Mouse (Mus musculus) spleen, adult 18-20 months (tissue): ENCODE results near the gene Setd2.

Source experiments
- DNase-seq, 2 experiments: peaks; one replicate each; pipeline ENCODE4 v3.0.0; 2022; ENCODE audit warnings: mixed read lengths in 2 of 2

The Setd2 gene

GRCm38 (mm10) chr9:110532538-110533291 lies at the start of gene Setd2:
Gene Setd2, plus strand, starts transcription at chr9:110532597.
- peak; percentile 61 to 72 for DNase-seq

GRCm38 (mm10) chr9:110488841-110489240 lies 43.6 kb upstream of the Setd2 start:
- no peak for DNase-seq

- DNase-seq, result peak; percentile 6 to 12
Measured at GRCm38 (mm10) chr9:110490913-110491312, 41.5 kb upstream of the Setd2 start.

DNA sequence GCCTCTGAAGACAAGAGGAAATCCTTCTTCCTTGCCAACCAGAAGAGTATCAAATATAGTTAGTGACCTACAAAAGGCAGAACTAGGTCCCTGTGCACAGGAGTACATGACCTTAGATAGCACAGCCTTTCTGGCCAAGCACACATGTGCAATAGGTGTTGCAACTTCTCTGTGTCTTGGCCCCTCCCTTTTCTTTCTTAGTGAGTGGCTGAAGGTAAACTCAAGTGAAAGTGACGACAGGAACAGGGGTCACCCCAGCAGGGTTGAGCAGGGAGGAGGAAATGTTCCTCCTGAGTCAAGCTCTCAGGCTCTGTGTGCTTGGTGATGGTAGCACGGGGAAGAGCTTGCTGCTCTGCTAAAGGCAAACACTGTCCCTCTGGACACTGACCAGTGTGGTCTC lies 6.7 kb upstream of the Setd2 start:
- DNase-seq, result no peak

DNA sequence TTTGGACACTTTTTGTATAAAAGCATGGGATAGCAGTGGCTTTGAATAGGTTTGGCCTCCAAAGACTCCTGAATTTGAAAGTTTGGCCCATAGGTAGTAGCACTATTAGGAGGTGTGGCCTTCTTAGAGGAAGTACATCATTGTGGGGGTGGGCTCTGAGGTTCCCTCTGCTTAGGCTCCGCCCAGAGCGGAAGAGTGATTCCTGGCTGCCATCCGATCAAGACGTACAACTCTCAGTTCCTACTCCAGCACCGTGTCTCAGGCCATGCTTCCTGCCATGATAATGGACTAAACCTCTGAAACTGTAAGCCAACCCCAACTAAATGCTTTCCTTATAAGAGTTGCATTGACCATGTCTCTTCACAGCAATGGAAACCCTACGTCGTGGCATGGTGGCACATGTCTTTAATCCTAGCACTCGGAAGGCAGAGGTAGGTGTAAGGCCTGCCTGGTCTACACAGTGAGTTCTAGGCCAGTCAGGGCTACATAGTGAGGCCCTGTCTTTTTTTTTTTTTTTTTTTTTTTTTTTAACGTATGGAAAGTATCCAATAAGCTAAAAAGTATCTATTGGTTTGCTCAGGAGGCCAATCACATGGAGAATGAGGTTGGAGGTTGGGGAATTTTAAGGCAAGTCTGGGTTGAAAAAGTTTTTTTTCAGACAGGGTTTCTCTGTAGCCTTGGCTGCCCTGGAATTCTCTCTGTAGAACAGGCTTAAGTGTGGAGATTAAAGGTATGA lies 3.2 kb upstream of the Setd2 start:
- no peak for DNase-seq

DNA sequence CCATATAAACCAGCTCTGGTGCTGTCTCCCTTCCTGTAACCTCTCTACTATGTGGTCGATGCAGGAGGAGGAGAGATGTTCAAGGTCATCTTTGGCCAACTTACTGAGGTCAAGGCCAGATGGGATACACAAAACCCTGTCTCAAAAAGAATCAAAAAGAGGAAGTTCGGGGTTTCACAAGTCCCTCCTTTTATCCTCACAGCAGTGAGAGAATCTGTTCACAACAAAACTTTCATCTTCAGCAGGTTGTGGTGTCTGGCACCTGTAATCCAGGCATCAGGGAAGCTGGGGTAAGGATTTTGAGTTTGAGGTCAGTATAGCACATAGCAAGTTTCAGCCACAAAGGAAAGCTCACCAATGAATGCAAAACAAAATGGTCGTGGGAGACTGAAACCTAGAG lies 1.7 kb upstream of the Setd2 start:
- DNase-seq, result peak in 1 of 2 experiments; percentile 18

DNA sequence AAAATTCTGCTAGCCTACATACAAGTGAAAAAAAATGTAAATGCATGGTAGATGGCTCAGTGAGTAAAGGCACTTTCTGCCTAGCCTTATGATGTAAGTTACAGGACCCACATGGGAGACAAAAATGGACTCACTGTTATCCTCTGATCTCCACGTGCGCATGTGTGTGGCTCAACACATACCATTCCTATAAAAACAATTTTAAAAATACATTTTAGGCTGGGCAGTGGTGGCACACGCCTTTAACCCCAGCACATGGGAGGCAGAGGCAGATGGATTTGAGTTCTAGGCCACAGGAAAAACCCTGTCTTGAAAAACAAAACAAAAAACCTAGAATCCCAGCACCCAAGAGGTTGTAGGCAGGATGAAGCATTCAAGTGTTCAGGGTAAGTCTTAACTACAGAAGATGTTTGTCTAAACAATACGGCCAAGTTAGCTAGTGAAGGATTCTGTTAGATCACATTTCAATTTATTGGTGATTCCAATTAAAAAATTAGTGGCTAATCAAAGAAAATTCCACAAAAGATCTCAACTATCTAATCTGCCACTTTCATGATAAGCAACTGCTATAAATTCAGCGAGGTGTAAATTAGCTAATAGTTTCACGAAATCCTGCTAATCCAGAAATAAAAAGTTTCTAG lies 1.1 kb upstream of the Setd2 start:
- DNase-seq, result peak in 1 of 2 experiments; percentile 10

DNA sequence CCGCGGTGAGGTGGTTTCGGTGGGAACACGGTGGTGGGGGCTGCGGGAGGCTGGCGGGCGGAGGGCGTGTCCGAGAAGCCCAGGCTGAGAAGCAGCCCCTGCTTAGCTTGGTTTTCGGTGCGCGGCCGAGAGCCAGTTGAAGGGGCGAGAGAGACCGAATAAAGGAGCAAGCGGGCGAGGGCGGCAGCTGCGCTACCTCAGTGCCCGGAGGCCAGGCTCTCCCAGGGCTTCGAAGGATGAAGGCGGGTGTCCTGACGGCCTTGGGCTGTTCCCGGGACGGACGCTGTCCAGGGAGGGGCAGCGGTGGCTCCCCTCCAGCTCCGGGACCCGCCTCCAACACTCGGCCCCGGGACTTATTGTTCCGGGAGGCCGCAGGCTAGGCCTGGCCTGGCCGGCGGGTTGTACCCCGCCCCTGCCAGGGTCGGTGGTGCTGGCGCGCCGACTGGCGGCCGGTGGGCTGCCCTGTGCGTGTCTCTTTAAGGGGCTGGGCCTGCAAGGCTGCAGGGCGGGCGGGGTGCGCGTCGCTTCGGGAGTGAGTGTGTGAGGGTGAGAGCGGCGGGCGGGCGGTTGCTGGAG lies 395 bp upstream of the Setd2 start:
- peak; percentile 92 to 95 for DNase-seq

DNA sequence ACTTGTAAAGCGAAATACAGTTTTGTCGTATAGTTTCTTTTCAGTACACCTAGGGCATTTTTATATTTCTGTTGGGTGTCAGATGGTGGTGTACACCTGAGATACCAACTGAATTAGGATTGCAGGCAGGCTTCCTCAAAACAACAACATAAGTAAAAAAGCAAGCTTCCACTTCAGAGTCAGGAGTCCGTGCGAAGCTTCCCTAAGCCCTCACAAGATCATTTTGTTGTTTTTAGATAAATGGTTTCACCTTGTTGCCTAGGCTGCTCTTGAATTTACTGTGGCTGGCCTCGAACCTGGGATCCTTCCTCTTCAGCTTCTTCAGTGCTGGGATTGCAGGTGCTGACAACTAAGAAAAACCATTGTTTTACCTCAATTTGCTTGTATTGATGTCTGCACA lies 1.2 kb downstream of the Setd2 start:
- no peak for DNase-seq

GRCm38 (mm10) chr9:110535114-110535513 lies 2.7 kb downstream of the Setd2 start:
- peak in 1 of 2 experiments; percentile 14 for DNase-seq

- DNase-seq, result no peak
Measured at GRCm38 (mm10) chr9:110536636-110537035, 4.2 kb downstream of the Setd2 start.

- DNase-seq, result no peak
Measured at GRCm38 (mm10) chr9:110538511-110538910, 6.1 kb downstream of the Setd2 start.

DNA sequence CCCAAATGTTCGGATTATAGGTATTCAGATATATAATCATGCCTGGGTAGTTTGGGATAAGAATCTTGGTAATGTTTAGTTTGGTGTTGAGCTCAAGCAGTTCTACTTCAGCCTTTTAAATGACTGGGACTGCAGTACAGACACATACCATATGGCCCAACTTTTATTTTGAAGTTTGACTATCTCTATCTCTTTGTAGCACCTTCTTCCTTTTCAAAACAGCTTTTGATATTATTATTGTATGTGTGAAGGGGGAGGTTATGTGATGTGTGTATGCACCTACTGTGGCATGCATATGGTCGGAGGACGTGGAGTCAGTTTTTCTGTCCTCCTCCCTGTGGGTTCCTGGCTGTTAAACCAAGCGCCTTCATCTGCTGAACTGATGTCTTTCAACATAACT lies 9.6 kb downstream of the Setd2 start:
- DNase-seq, result no peak

GRCm38 (mm10) chr9:110548261-110548660 lies 15.9 kb downstream of the Setd2 start:
- DNase-seq, result no peak

DNA sequence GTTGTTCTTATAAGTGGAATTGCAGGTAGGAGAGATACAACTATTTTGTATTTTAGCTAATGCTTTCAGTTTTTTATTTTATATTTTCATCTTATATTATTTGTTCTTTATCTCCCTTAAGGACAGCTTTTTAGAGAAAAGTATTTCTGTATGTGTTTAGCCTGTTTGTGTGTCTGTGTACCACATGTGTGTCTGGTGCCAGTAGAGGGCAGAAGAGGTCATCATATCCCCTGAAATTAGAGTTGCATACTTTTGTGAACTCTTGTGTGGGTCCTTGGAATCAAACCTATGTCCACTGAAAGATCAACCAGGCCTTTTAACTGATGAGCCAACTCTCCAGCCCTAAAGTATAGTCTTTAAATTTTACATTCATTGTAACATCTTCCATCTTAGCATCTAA lies 35.9 kb downstream of the Setd2 start:
- DNase-seq, result no peak

DNA sequence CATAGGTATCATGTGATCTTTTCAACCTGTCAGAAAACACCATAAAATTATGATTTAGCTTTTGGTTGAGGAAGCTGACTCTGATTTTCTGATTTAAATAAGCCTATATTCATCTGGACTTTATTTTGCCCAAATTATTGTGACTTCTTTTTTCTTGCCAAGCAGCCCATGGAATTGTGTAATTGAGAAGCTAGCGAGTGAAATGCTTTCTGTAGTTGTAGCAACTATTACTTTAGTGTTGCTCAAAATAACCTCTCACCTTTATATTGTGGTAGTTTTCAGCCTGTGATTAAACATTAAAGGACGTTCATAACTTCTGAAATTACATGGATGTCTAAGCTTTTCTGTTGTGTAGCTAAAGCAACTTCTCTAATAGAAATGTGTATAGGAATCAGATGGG lies 49.8 kb downstream of the Setd2 start:
- DNase-seq, result no peak

- DNase-seq, result no peak
Measured at GRCm38 (mm10) chr9:110583521-110583920, 51.1 kb downstream of the Setd2 start.

DNA sequence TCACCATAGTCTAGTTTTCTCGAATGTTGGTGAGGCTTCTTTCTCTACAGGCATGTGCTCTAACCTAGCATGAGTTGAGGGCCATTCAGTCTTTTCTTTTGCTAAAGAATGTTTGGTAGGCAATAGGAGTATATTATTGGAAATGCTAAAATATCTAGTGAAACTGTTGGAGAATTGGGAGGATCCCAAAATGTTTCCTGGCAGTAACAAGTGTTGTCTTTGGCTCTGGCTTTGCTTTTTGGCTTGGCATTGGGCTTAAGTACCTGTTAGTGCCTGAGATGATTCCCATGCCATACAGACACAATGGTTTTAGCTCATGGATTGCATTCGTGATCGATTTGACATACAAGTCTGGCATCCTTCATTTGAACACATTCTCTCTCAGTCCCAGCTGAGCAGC lies 79.1 kb downstream of the Setd2 start:
- DNase-seq, result no peak

DNA sequence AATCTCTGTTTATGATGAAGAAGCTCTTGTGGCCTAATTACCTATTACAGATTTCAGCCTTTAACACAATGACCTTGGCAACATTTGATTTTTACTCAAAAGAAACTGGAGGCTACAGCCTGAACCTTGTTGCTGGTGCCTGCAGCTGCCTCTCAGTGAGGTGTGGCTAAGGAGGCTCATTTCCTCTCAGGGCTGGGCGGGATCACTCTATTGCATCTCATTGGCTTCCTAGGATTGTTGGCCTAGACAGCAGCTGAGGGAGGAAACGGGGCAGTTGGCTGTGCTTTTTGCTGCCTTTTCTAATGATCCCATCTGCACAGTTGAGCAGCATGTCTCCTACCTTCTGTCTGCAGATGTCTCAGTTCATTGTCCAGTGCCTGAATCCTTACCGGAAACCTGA lies 84.7 kb downstream of the Setd2 start:
- DNase-seq, result no peak

- DNase-seq, result no peak
Measured at GRCm38 (mm10) chr9:110620180-110620579, 87.8 kb downstream of the Setd2 start.

DNA sequence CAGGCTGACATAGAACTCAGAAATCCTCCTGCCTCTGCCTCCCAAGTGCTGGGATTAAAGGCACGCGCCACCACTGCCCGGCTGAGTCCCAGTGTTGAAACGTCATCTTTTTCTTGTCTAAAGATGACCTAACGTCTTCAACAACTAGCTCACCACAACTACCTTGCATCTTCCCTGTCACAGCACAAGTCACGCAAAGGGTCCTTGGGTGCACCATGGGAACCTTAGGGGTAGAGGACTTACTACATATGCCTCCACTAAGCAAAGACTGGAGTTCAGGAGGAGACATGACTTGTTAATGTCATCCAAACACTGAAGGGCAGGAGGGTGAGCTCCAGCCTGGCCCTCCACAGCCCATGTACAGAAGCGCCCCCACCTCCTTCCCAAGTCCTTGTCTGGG lies 88.3 kb downstream of the Setd2 start:
- DNase-seq, result no peak

DNA sequence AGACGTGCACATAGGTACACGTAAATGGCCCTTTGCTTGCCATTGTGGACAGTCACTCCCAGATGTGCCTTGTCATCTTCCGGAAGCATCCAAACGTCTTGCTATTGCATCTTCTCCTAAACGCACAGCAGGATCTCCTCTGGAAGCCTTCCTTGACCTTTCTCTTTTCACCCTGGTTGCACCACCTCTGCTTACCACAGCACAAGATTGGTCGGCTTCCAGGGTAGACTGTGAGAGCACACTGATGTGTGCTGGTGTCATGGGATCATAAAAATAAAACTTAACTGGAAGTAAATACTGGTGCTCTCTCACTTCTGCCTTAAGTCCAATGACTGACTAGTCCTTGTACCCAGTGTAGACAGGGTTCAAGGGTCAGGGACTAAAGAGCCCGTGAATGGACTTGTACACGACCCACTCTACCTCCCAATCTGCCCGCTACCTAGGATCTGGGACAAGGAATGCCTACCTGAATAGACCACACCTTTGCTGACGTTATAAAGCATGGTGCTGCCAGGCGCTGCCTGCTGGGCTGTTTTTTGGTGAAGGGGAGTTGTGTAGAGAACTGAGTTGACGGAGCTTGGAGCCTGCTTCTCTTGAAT lies 90.3 kb downstream of the Setd2 start:
- no peak for DNase-seq
